Mouse (Mus musculus) CH12.LX (cell line): ENCODE results near the gene 2310079G19Rik. TPM values are rescaled to one million over a fixed set of nuclear protein-coding genes. Genes with fewer than 3 reads are reported as not detected.

Experiments
- DNase-seq: peaks from one replicate; pipeline ENCODE4 v3.0.0-alpha.2; 2013; ENCODE audit errors: extremely low read depth
- H3K27ac ChIP-seq: 2 replicates; pipeline ENCODE4 v1.5.1; 2012; ENCODE audit warnings: low read depth, mild to moderate bottlenecking, control low read depth, moderate library complexity; ENCODE audit not compliant: insufficient read depth
- H3K27me3 ChIP-seq: replicated peaks from 2 replicates; pipeline ENCODE3; 2012; ENCODE audit warnings: inconsistent platforms
- H3K36me3 ChIP-seq, 2 experiments: replicated peaks in 1 of 2; 2 replicates each; pipeline versions ENCODE3 to v1.6.1; 2012; ENCODE audit warnings: inconsistent platforms in 1 of 2, low read length in 1 of 2, mild to moderate bottlenecking in 1 of 2, mixed read lengths in 1 of 2, moderate library complexity in 1 of 2; ENCODE audit not compliant: control insufficient read depth in 1 of 2, insufficient read depth in 1 of 2
- H3K4me1 ChIP-seq, 2 experiments: 2 replicates each; pipeline ENCODE4 v1.6.1; 2012; ENCODE audit warnings: inconsistent platforms in 1 of 2, moderate library complexity in 1 of 2; ENCODE audit not compliant: insufficient read depth in 2 of 2, control insufficient read depth in 1 of 2
- H3K4me2 ChIP-seq: 2 replicates; pipeline ENCODE4 v1.6.1; 2012; ENCODE audit warnings: low read depth, mild to moderate bottlenecking, control low read depth; ENCODE audit not compliant: poor library complexity, insufficient read depth, severe bottlenecking
- H3K4me3 ChIP-seq, 3 experiments: fragments of 150-350 bp in 1 of 3; sonication (generic) in 1 of 3; replicated peaks in 1 of 3; 2 replicates each; pipeline versions ENCODE3 to v1.5.1; 2011 to 2012; ENCODE audit warnings: low read depth in 2 of 3, low read length in 2 of 3, mild to moderate bottlenecking in 2 of 3, moderate library complexity in 2 of 3, control low read depth in 1 of 3, improper control_type of control experiment in 1 of 3, inconsistent platforms in 1 of 3, mixed read lengths in 1 of 3; ENCODE audit not compliant: poor library complexity in 1 of 3
- H3K79me2 ChIP-seq: replicated peaks from 2 replicates; pipeline ENCODE4 v1.6.1; 2012; ENCODE audit warnings: mild to moderate bottlenecking, moderate library complexity; ENCODE audit not compliant: control insufficient read depth, poor library complexity, insufficient read depth, severe bottlenecking; ENCODE audit errors: extremely low read depth
- H3K9ac ChIP-seq: 2 replicates; pipeline ENCODE4 v1.6.1; 2012; ENCODE audit warnings: low read depth, mild to moderate bottlenecking, control low read depth, moderate library complexity; ENCODE audit not compliant: insufficient read depth
- H3K9me3 ChIP-seq: replicated peaks from 2 replicates; pipeline ENCODE3; 2012; ENCODE audit warnings: low read length, inconsistent platforms, mixed read lengths
- BHLHE40 ChIP-seq: IDR thresholded peaks from 2 replicates; pipeline ENCODE4 v1.6.1; 2011; ENCODE audit warnings: mild to moderate bottlenecking, low read depth, low read length, improper control_type of control experiment
- CHD2 ChIP-seq: IDR thresholded peaks from 2 replicates; pipeline ENCODE4 v1.6.1; 2011; ENCODE audit warnings: low read length, improper control_type of control experiment
- ELF1 ChIP-seq: IDR thresholded peaks from 2 replicates; pipeline ENCODE4 v1.6.1; 2014; ENCODE audit warnings: low read depth, mild to moderate bottlenecking, inconsistent platforms, low read length, improper control_type of control experiment
- EP300 ChIP-seq: IDR thresholded peaks from 2 replicates; pipeline ENCODE4 v1.6.1; 2011; ENCODE audit warnings: low read length, improper control_type of control experiment
- ETS1 ChIP-seq: conservative IDR thresholded peaks from 2 replicates; pipeline ENCODE4 v1.6.1; 2012; ENCODE audit warnings: low read depth, mild to moderate bottlenecking, inconsistent platforms, low read length, improper control_type of control experiment, moderate library complexity
- GABPA ChIP-seq: IDR thresholded peaks from 2 replicates; pipeline ENCODE4 v1.6.1; 2012; ENCODE audit warnings: low read depth, low read length, improper control_type of control experiment, inconsistent platforms; ENCODE audit not compliant: insufficient replicate concordance
- IRF4 ChIP-seq: IDR thresholded peaks from 2 replicates; pipeline ENCODE4 v1.6.1; 2014; ENCODE audit warnings: low read depth, mild to moderate bottlenecking, inconsistent platforms, low read length, improper control_type of control experiment
- JUN ChIP-seq: IDR thresholded peaks from 2 replicates; pipeline ENCODE4 v1.6.1; 2011; ENCODE audit warnings: low read depth, mild to moderate bottlenecking, low read length, improper control_type of control experiment, moderate library complexity; ENCODE audit not compliant: insufficient read depth
- MAX ChIP-seq: IDR thresholded peaks from 2 replicates; pipeline ENCODE4 v1.6.1; 2011; ENCODE audit warnings: low read length, improper control_type of control experiment
- MEF2A ChIP-seq: IDR thresholded peaks from 2 replicates; pipeline ENCODE4 v1.6.1; 2014; ENCODE audit warnings: low read depth, mild to moderate bottlenecking, inconsistent platforms, low read length, improper control_type of control experiment, borderline replicate concordance
- MXI1 ChIP-seq: IDR thresholded peaks from 2 replicates; pipeline ENCODE4 v1.6.1; 2011; ENCODE audit warnings: mild to moderate bottlenecking, low read depth, low read length, improper control_type of control experiment
- MYC ChIP-seq: IDR thresholded peaks from 2 replicates; pipeline ENCODE4 v1.6.1; 2011; ENCODE audit warnings: low read depth, mild to moderate bottlenecking, improper control_type of control experiment, low read length
- NRF1 ChIP-seq: IDR thresholded peaks from 2 replicates; pipeline ENCODE4 v1.6.1; 2014; ENCODE audit warnings: low read depth, mild to moderate bottlenecking, inconsistent platforms, low read length, improper control_type of control experiment, moderate library complexity
- PAX5 ChIP-seq: IDR thresholded peaks from 2 replicates; pipeline ENCODE4 v1.6.1; 2012; ENCODE audit warnings: low read length, inconsistent platforms, mixed read lengths
- POLR2AphosphoS2 ChIP-seq: IDR thresholded peaks from 2 replicates; pipeline ENCODE4 v1.6.1; 2011; ENCODE audit warnings: low read depth, low read length, improper control_type of control experiment
- TCF12 ChIP-seq: IDR thresholded peaks from 2 replicates; pipeline ENCODE4 v1.6.1; 2014; ENCODE audit warnings: low read depth, mild to moderate bottlenecking, inconsistent platforms, low read length, improper control_type of control experiment
- USF1 ChIP-seq: IDR thresholded peaks from 2 replicates; pipeline ENCODE4 v1.6.1; 2014; ENCODE audit warnings: low read depth, mild to moderate bottlenecking, inconsistent platforms, low read length, improper control_type of control experiment
- ZC3H11A ChIP-seq: IDR thresholded peaks from 2 replicates; pipeline ENCODE4 v1.6.1; 2012; ENCODE audit warnings: low read depth, mild to moderate bottlenecking, inconsistent platforms, low read length, improper control_type of control experiment
- dilution Hi-C: fragments of 300-500 bp; cut with MboI; formaldehyde crosslinking; loops from 2 replicates; pipeline ENCODE4 v1.14.3; 2020; ENCODE audit warnings: low sequenced_read_pairs; ENCODE audit not compliant: extremely low pct_unique_long_range_greater_than_20kb, extremely low pct_ligation_motif_present
- in situ Hi-C: fragments of 300-500 bp; cut with MboI; formaldehyde crosslinking; loops from 3 replicates; pipeline ENCODE4 v1.14.3; 2019; ENCODE audit warnings: low sequenced_read_pairs, low pct_ligation_motif_present, low pct_unique_long_range_greater_than_20kb, mixed read lengths
- polyA plus RNA-seq: library from polyadenylated mRNA; unstranded; fragments of >175 nt; gene quantifications from 2 replicates; pipeline ENCODE4 v1.2.1, GENCODE M21; 2012; ENCODE audit warnings: low read depth; ENCODE audit not compliant: insufficient read length
- total RNA-seq, 2 experiments: library from RNA; depleted of rRNA; stranded (reverse); fragments of 300-350 nt in 1 of 2; fragments of >200 nt in 1 of 2; gene quantifications; 2 replicates each; pipeline ENCODE4 v1.2.3; 2012 to 2014

2310079G19Rik gene
- total RNA-seq (2012; rRNA removed) (not detected in 2 replicates), total RNA-seq (2014; rRNA removed) (not detected in 2 replicates), polyA plus RNA-seq (not detected in 2 replicates)

DNA sequence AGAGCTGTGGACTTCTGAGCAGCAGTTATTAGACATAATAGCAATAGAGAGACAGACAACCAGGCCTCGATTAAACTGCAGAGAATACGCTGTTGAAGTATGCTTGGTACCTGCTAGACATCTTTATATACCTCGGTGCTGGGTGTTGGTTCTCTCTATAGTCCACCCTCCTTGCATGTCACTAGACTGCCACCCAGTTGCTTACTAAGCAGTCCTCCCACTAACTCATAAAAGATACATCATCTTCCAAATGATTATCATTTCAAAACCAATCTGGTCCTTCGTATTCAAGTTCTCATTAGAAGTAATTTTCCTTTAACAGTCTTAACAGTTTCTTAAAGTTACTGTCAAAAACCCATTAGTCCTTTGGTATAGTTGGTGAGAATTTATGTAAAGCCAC is at the start of gene 2310079G19Rik:
Gene 2310079G19Rik (minus strand): TSS at position 101 of the 400 bp plus-strand sequence.
- Histone ChIP-seq H3K9me3 (peaks cover 56% of the 10 kb centered on the region), H3K27me3 (no peaks in the 10 kb centered on the region), H3K4me1 (no peaks in the 10 kb centered on the region), H3K4me2 (no peak within 1 kb of the TSS), H3K4me3 (no peak within 1 kb of the TSS), H3K9ac (no peak within 1 kb of the TSS), H3K79me2 (no peaks in the 10 kb centered on the region), H3K27ac (no peak within 1 kb of the TSS), H3K36me3 (no peaks in the 10 kb centered on the region)
- TF ChIP-seq USF1 (no peak), GABPA (no peak), TCF12 (no peak), ETS1 (no peak), NRF1 (no peak), CHD2 (no peak), MEF2A (no peak), EP300 (no peak), ELF1 (no peak), JUN (no peak)
- dilution Hi-C loops, result no loop called here
- in situ Hi-C loops, result no loop called here
- no peak for DNase-seq

DNA sequence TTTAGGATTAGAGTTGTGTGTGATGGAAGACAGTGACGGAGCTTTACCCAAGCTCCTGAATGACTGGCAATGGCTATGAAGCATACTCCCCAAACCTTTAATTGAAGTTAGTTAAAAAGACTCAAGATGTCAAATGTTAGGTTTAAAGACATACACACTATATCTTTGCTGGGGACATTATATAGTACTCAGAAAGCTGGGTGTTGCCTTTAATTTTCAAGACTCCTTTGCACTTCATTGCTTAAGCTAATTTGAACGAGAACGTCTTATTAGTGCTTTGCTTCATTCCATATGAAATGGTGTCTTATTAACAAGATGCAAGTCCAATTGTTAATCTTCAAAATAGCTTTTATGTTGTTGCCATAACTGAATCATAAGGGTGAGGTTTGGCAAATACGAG is 44.1 kb upstream of the 2310079G19Rik start, which contains the start of gene Krtap27-1:
Gene Krtap27-1 (minus strand): TSS at position 101 of the 400 bp plus-strand sequence.
- Histone ChIP-seq H3K9me3 (peaks cover 43% of the 10 kb centered on the region), H3K4me3 (no peak within 1 kb of the TSS), H3K4me2 (no peak within 1 kb of the TSS), H3K36me3 (no peaks in the 10 kb centered on the region), H3K4me1 (no peaks in the 10 kb centered on the region), H3K27ac (no peak within 1 kb of the TSS)
- dilution Hi-C loops, result no loop called here
- TF ChIP-seq BHLHE40, result no peak
- TF ChIP-seq MEF2A, result no peak
- no peak for TF ChIP-seq POLR2AphosphoS2
- TF ChIP-seq, all 38 proteins: peak for 0
- in situ Hi-C loops, result no loop called here
- Histone ChIP-seq H3K9ac (no peak within 1 kb of the TSS), H3K79me2 (no peaks in the 10 kb centered on the region), H3K27me3 (no peaks in the 10 kb centered on the region)
- DNase-seq, result no peak

DNA sequence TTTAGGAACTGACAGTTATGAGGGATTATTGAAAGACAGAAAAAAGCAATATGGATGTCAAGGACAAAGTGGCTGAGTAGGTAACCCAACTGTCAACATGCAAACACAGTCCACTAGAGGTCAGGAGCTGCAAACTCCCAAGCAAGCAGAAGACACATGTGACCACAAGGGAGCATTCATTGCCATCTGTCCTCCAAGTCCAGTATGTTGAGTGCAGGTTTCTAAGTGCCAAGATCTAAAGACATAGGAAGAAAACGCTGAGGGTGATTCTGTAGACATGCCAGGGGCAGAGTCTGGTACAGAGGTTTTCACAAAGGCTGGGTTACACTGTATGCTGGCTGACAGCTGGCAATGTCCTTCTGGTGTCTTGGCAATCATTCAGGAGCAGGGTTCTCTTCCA is 30.0 kb upstream of the 2310079G19Rik start:
- Histone ChIP-seq H3K4me3 (no peak overlapping the region), H3K9me3 (peaks cover 32% of the 10 kb centered on the region), H3K79me2 (no peaks in the 10 kb centered on the region), H3K36me3 (no peaks in the 10 kb centered on the region), H3K4me1 (no peaks in the 10 kb centered on the region), H3K4me2 (no peak overlapping the region), H3K27me3 (no peaks in the 10 kb centered on the region), H3K27ac (no peak overlapping the region), H3K9ac (no peak overlapping the region)
- dilution Hi-C loops (no loop called here), in situ Hi-C loops (no loop called here)
- no peak for TF ChIP-seq MAX
- TF ChIP-seq ETS1, result no peak
- TF ChIP-seq MYC, result no peak
- no peak for TF ChIP-seq MXI1
- TF ChIP-seq IRF4, result no peak
- TF ChIP-seq JUN, result no peak
- TF ChIP-seq ZC3H11A, result no peak
- no peak for TF ChIP-seq PAX5
- DNase-seq, result no peak
